Mouse (Mus musculus) left cerebral cortex, adult 2 months (tissue): ENCODE results near the gene Ms4a4c. TPM values are rescaled to one million over a fixed set of nuclear protein-coding genes. Genes with fewer than 3 reads are reported as not detected.

Source experiments
- DNase-seq, 2 experiments: peaks; one replicate each; pipeline ENCODE4 v3.0.0; 2021 to 2022; ENCODE audit warnings: low spot score in 2 of 2, mixed read lengths in 1 of 2; ENCODE audit errors: extremely low spot score in 1 of 2
- H3K27ac ChIP-seq: fragments of 200-600 bp; 2 replicates; pipeline ENCODE4 v1.8.1; 2022
- H3K4me3 ChIP-seq: fragments of 200-600 bp; 2 replicates; pipeline ENCODE4 v1.8.1; 2022
- CTCF ChIP-seq: fragments of 200-600 bp; IDR thresholded peaks from 2 replicates; pipeline ENCODE4 v1.8.1; 2022; ENCODE audit warnings: antibody characterized with exemption, mild to moderate bottlenecking, moderate library complexity
- intact Hi-C: fragments of 180-260 bp; cut with DNase I; formaldehyde crosslinking; loops from one replicate; pipeline ENCODE4 v1.15.1; 2025
- long read RNA-seq, 2 experiments: library from polyadenylated mRNA; stranded (forward); transcript quantifications; one replicate each; pipeline ENCODE4 v2.0.0; 2021; ENCODE audit warnings: borderline mapping rate in 2 of 2
- total RNA-seq, 2 experiments: library from RNA; stranded (reverse); gene quantifications; 2 replicates each; pipeline ENCODE4 v1.2.3; 2021

Ms4a4c gene
- total RNA-seq = under 1 TPM in 1 of 2 experiments, not detected in 1; 0.34 TPM
- long read RNA-seq, experiment 1 = 0 reads
- long read RNA-seq, experiment 2 = 0 reads

GRCm38 (mm10) chr19:11404527-11404926 is at the start of gene Ms4a4c:
TSS of gene Ms4a4c (plus strand) at chr19:11404770.
- no peak for DNase-seq
- intact Hi-C loops = no loop called here
- no peak for TF ChIP-seq CTCF
- no peak within 1 kb of the TSS for H3K27ac ChIP-seq
- H3K4me3 ChIP-seq = no peak within 1 kb of the TSS

- intact Hi-C loops = no loop called here
- no peak overlapping the region for H3K4me3 ChIP-seq
- no peak for DNase-seq
- H3K27ac ChIP-seq = no peak overlapping the region
- no peak for TF ChIP-seq CTCF
These were observed 48.8 kb upstream of the Ms4a4c start for GRCm38 (mm10) chr19:11355730-11356129.

GRCm38 (mm10) chr19:11360106-11360505 is 44.5 kb upstream of the Ms4a4c start:
- no peak overlapping the region for H3K27ac ChIP-seq
- no peak for DNase-seq
- intact Hi-C loops = no loop called here
- no peak overlapping the region for H3K4me3 ChIP-seq
- TF ChIP-seq CTCF = peak; percentile 48

GRCm38 (mm10) chr19:11362002-11362401 is 42.6 kb upstream of the Ms4a4c start:
- intact Hi-C loops = no loop called here
- TF ChIP-seq CTCF = no peak
- DNase-seq = no peak
- Histone ChIP-seq H3K27ac (no peak overlapping the region), H3K4me3 (no peak overlapping the region)

- H3K27ac ChIP-seq = no peak overlapping the region
- TF ChIP-seq CTCF = no peak
These were observed 36.3 kb upstream of the Ms4a4c start for GRCm38 (mm10) chr19:11368310-11368709.

GRCm38 (mm10) chr19:11371181-11371580 is 33.4 kb upstream of the Ms4a4c start:
- no peak for TF ChIP-seq CTCF
- no peak for DNase-seq
- no peak overlapping the region for H3K27ac ChIP-seq
- H3K4me3 ChIP-seq = no peak overlapping the region
- intact Hi-C loops = no loop called here

More at GRCm38 (mm10) chr19:11368310-11368709, 36.3 kb upstream of the Ms4a4c start:
- DNase-seq = no peak
- H3K4me3 ChIP-seq = no peak overlapping the region
- intact Hi-C loops = no loop called here

GRCm38 (mm10) chr19:11375273-11375672 is 29.3 kb upstream of the Ms4a4c start, which contains the start of gene Ms4a4a:
TSS of gene Ms4a4a (plus strand) at chr19:11375523.
- no peak for DNase-seq
- Histone ChIP-seq H3K4me3 (no peak within 1 kb of the TSS), H3K27ac (no peak within 1 kb of the TSS)
- intact Hi-C loops = no loop called here
- no peak for TF ChIP-seq CTCF

- intact Hi-C loops = no loop called here
- no peak for TF ChIP-seq CTCF
- no peak overlapping the region for H3K27ac ChIP-seq
- DNase-seq = no peak
- H3K4me3 ChIP-seq = no peak overlapping the region
These were observed 28.2 kb upstream of the Ms4a4c start for GRCm38 (mm10) chr19:11376399-11376798.

GRCm38 (mm10) chr19:11387109-11387508 is 17.5 kb upstream of the Ms4a4c start:
- TF ChIP-seq CTCF = no peak
- H3K27ac ChIP-seq = no peak overlapping the region
- no peak overlapping the region for H3K4me3 ChIP-seq
- DNase-seq = no peak
- intact Hi-C loops = no loop called here

GRCm38 (mm10) chr19:11387685-11388084 is 16.9 kb upstream of the Ms4a4c start:
- no peak overlapping the region for H3K27ac ChIP-seq
- TF ChIP-seq CTCF = no peak
- no peak overlapping the region for H3K4me3 ChIP-seq
- DNase-seq = no peak
- intact Hi-C loops = no loop called here

- H3K4me3 ChIP-seq = no peak overlapping the region
- intact Hi-C loops = no loop called here
- no peak for DNase-seq
- no peak overlapping the region for H3K27ac ChIP-seq
- no peak for TF ChIP-seq CTCF
These were observed 15.6 kb upstream of the Ms4a4c start for GRCm38 (mm10) chr19:11388949-11389348.

GRCm38 (mm10) chr19:11395769-11396168 is 8.8 kb upstream of the Ms4a4c start:
- intact Hi-C loops = no loop called here
- H3K4me3 ChIP-seq = no peak overlapping the region
- TF ChIP-seq CTCF = no peak
- DNase-seq = no peak
- H3K27ac ChIP-seq = no peak overlapping the region

- DNase-seq = no peak
- no peak for TF ChIP-seq CTCF
- H3K27ac ChIP-seq = no peak overlapping the region
- intact Hi-C loops = no loop called here
- no peak overlapping the region for H3K4me3 ChIP-seq
These were observed 2.9 kb downstream of the Ms4a4c start for GRCm38 (mm10) chr19:11407428-11407827.
